Mouse (Mus musculus): ENCODE measurements around the gene Sigirr.

DNA sequence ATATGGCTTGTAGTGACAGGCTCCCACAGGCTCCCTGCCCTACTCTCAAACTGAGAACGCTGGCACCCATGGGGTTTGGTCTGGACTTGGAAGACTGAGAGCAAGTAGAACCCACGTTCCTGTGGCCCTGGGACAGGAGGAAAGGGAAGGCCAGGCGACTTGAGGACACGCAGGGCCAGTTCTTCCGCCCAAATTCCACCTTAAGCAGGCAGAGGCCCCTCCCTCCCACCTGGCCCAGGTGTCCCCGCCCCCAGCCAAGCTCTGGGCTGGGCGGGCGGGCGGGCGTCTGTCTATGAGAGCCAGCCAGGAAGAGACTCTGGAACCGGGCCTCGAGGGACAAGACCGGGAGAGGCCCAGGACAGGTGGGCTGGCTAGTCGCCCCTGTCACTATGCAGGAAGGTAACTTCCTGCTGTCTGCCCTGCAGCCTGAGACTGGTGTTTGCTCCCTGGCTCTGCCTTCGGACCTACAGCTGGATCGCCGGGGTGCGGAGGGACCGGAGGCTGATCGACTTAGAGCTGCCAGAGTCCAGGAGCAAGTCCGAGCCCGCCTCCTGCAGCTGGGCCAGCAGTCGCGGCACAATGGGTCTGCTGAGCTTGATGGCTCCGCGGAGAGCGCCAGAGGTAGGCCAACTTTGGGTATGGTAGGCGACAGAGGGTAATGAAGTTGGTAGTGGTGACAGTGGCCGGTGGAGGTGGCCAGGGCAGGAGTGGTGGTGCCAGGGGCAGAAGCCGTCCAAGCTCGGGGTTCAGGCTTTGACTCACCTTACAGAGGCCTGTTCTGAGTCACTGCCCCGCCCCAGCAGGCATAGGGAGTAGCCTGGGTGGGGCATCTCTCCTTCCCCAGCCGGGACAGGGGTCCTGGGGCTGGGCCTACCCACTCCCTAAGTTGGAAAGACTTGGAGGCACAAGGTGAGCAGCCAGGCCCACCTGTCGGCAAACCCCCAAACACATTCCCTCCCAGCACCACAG, 20.6 kb downstream of the Sigirr start:
- no peak for TF ChIP-seq CTCF (IDR thresholded peaks at IDR 0.05; ENCODE audit: low read depth)
- no peak for TF ChIP-seq EP300 (IDR thresholded peaks at IDR 0.05; ENCODE audit: low read depth)
